Mouse (Mus musculus) bone marrow macrophage, adult 2 months (primary cell): ENCODE measurements around the gene Fam122a. TPM values are rescaled to one million over a fixed set of nuclear protein-coding genes. Genes with fewer than 3 reads are reported as not detected.

Experiments used
- H3K27ac ChIP-seq: 2 replicates; pipeline ENCODE4 v1.5.1; 2012; ENCODE audit warnings: low read depth, low read length; ENCODE audit not compliant: insufficient read depth
- H3K4me1 ChIP-seq: 2 replicates; pipeline ENCODE4 v1.6.1; 2012; ENCODE audit warnings: low read length; ENCODE audit not compliant: control insufficient read depth, insufficient read depth
- H3K4me3 ChIP-seq: 2 replicates; pipeline ENCODE4 v1.5.1; 2012; ENCODE audit warnings: mild to moderate bottlenecking, low read length, moderate library complexity; ENCODE audit not compliant: insufficient read depth
- CTCF ChIP-seq: IDR thresholded peaks from 2 replicates; pipeline ENCODE4 v1.5.1; 2012; ENCODE audit warnings: low read depth, mild to moderate bottlenecking, low read length, moderate library complexity
- POLR2A ChIP-seq: IDR thresholded peaks from 2 replicates; pipeline ENCODE4 v1.6.1; 2012; ENCODE audit warnings: mild to moderate bottlenecking, low read depth, low read length, borderline replicate concordance
- polyA plus RNA-seq: library from polyadenylated mRNA; stranded (reverse); fragments of >200 nt; gene quantifications from 2 replicates; pipeline ENCODE4 v1.2.4, GENCODE M21; 2012; ENCODE audit not compliant: missing spikeins, insufficient read depth, insufficient read length

Gene Fam122a
- polyA plus RNA-seq, 1 experiment: 17.7 TPM

GRCm38 (mm10) chr19:24513105-24513843, 36.1 kb upstream of the Fam122a start:
- H3K27ac ChIP-seq: no peak overlapping the region
- H3K4me3 ChIP-seq: no peak overlapping the region
- H3K4me1 ChIP-seq: no peaks in the 10 kb centered on the region; the same call in 1 of the 2 replicates
- no peak for TF ChIP-seq CTCF
- no peak for TF ChIP-seq POLR2A

- H3K27ac ChIP-seq: no peak overlapping the region
- TF ChIP-seq POLR2A (no peak), CTCF (no peak)
- no peak overlapping the region for H3K4me3 ChIP-seq
- no peaks in the 10 kb centered on the region; the same call in 1 of the 2 replicates for H3K4me1 ChIP-seq
These were observed 34.8 kb upstream of the Fam122a start for GRCm38 (mm10) chr19:24511939-24512338.

- no peaks in the 10 kb centered on the region; the same call in 1 of the 2 replicates for H3K4me1 ChIP-seq
- TF ChIP-seq POLR2A (no peak), CTCF (no peak)
- no peak overlapping the region for H3K27ac ChIP-seq
- no peak overlapping the region for H3K4me3 ChIP-seq
These were observed 32.2 kb upstream of the Fam122a start for GRCm38 (mm10) chr19:24509391-24509790.

GRCm38 (mm10) chr19:24508087-24508767, 31.1 kb upstream of the Fam122a start:
- H3K4me1 ChIP-seq: no peaks in the 10 kb centered on the region; the same call in 1 of the 2 replicates
- H3K4me3 ChIP-seq: no peak overlapping the region
- TF ChIP-seq CTCF: no peak
- no peak for TF ChIP-seq POLR2A
- H3K27ac ChIP-seq: no peak overlapping the region

GRCm38 (mm10) chr19:24502736-24503421, 25.7 kb upstream of the Fam122a start:
- no peak overlapping the region for H3K27ac ChIP-seq
- TF ChIP-seq POLR2A (no peak), CTCF (no peak)
- H3K4me3 ChIP-seq: no peak overlapping the region
- no peaks in the 10 kb centered on the region for H3K4me1 ChIP-seq

GRCm38 (mm10) chr19:24501525-24501924, 24.4 kb upstream of the Fam122a start:
- TF ChIP-seq CTCF (no peak), POLR2A (no peak)
- H3K4me3 ChIP-seq: no peak overlapping the region
- no peaks in the 10 kb centered on the region for H3K4me1 ChIP-seq
- H3K27ac ChIP-seq: no peak overlapping the region

- H3K27ac ChIP-seq: no peak overlapping the region
- TF ChIP-seq CTCF (no peak), POLR2A (no peak)
- H3K4me1 ChIP-seq: no peaks in the 10 kb centered on the region
- H3K4me3 ChIP-seq: no peak overlapping the region
These were observed 23.3 kb upstream of the Fam122a start for GRCm38 (mm10) chr19:24500431-24500830.

GRCm38 (mm10) chr19:24499291-24499690, 22.1 kb upstream of the Fam122a start:
- Histone ChIP-seq H3K27ac (no peak overlapping the region), H3K4me3 (no peak overlapping the region), H3K4me1 (no peaks in the 10 kb centered on the region; the same call in 1 of the 2 replicates)
- TF ChIP-seq POLR2A: no peak
- no peak for TF ChIP-seq CTCF

GRCm38 (mm10) chr19:24493887-24494286, 16.7 kb upstream of the Fam122a start:
- Histone ChIP-seq H3K4me1 (no peaks in the 10 kb centered on the region; the same call in 1 of the 2 replicates), H3K27ac (no peak overlapping the region), H3K4me3 (no peak overlapping the region)
- TF ChIP-seq POLR2A: no peak
- TF ChIP-seq CTCF: no peak
